Mouse (Mus musculus): Measurements from ENCODE around the gene Fbxl18.

DNA sequence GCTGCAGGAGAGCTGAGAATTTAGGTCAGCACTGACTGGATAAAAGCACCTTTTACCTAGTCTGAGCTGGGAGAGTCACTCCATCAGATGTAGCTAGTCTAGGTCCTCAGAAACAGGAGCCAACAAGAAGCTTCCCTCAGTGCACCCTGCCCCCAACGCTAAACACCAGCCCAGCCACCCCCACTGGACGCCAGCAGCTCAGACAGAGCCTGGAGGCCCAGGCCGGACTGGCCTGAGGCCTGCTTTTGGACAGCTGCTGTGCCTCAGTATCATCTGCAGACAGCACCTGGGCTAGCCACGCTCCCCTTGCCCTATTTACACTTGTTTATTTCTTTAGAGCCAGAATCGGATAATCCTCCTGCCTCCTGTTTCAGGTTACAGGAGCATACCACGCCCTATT lies 58.3 kb downstream of the Fbxl18 start:
- no peak for TF ChIP-seq CTCF (IDR thresholded peaks at IDR 0.05; ENCODE audit: control insufficient read depth, insufficient read depth, insufficient replicate concordance, low read depth, low read length)
- no peak for TF ChIP-seq POLR2A (IDR thresholded peaks at IDR 0.05; ENCODE audit: control insufficient read depth, low read depth, low read length)
